Mouse (Mus musculus): ENCODE results near the gene 6430550D23Rik. TPM values are rescaled to one million over a fixed set of nuclear protein-coding genes. Genes with fewer than 3 reads are reported as not detected.

Gene 6430550D23Rik
- polyA plus RNA-seq, 1 experiment = 0.29 TPM

- Histone ChIP-seq H3K4me2 (ENCODE audit: low read depth) (no peak overlapping the region), H3K4me3 (no peak overlapping the region), H3K27me3 (ENCODE audit: control insufficient read depth, insufficient read depth, insufficient read length) (no peaks in the 10 kb centered on the region), H3K79me2 (ENCODE audit: control insufficient read depth, insufficient read depth) (no peaks in the 10 kb centered on the region), H3ac (ENCODE audit: control insufficient read depth, insufficient read length) (no peak overlapping the region), H3K36me3 (ENCODE audit: control insufficient read depth, insufficient read depth) (peaks cover 15% of the 10 kb centered on the region)
- no peak for TF ChIP-seq TCF12 (IDR thresholded peaks at IDR 0.05; ENCODE audit: insufficient read depth, poor library complexity, severe bottlenecking)
- TF ChIP-seq MYOD1 (IDR thresholded peaks at IDR 0.05; ENCODE audit: control insufficient read depth in 1 of 3, insufficient read length in 2 of 3, low read depth in 2 of 3) = no peak
- no peak for TF ChIP-seq REST (IDR thresholded peaks at IDR 0.05; ENCODE audit: insufficient read depth, insufficient read length)
- no peak for TF ChIP-seq MYOG (IDR thresholded peaks at IDR 0.05; ENCODE audit: control insufficient read depth in 1 of 3, insufficient read depth in 1 of 3, insufficient read length in 2 of 3, low read depth in 2 of 3)
- no peak for TF ChIP-seq SRF (IDR thresholded peaks at IDR 0.05; ENCODE audit: control insufficient read depth, insufficient read length, low read depth)
- no peak for TF ChIP-seq E2F4 (IDR thresholded peaks at IDR 0.05; ENCODE audit: insufficient read depth)
- no peak for TF ChIP-seq POLR2AphosphoS2 (IDR thresholded peaks at IDR 0.05; ENCODE audit: insufficient read length, low read depth)
- TF ChIP-seq CEBPB (IDR thresholded peaks at IDR 0.05; ENCODE audit: insufficient read depth, poor library complexity, severe bottlenecking) = no peak
- no peak for TF ChIP-seq POLR2A (IDR thresholded peaks at IDR 0.05; ENCODE audit: insufficient read length, low read depth)
These were observed 10.3 kb upstream of the 6430550D23Rik start for GRCm38 (mm10) chr2:156018106-156018505.

DNA sequence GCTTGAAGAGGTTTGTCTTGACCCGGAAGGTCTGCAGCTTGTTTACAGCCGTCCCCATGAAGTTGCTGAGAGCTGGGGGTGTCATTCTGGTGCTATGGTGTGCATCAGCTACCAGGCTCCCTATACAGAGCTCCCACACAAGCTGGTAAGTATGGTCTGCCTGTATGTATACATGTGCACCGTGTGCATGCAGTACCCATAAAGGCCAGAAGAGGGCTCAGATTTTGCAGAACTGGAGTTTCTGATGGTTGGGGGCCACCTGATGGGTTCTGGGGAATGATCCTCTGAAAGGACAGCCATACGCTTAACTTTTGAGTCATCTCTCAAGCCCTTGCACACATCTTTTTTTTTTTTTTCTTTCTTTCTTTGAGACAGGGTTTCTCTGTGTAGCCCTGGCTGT is 2.4 kb downstream of the 6430550D23Rik start:
- no peak overlapping the region for H3ac ChIP-seq (ENCODE audit: control insufficient read depth, insufficient read length)
- H3K79me2 ChIP-seq (ENCODE audit: control insufficient read depth, insufficient read depth) = peaks cover 9% of the 10 kb centered on the region
- no peaks in the 10 kb centered on the region for H3K27me3 ChIP-seq (ENCODE audit: control insufficient read depth, insufficient read depth, insufficient read length)
- no peak overlapping the region for H3K4me2 ChIP-seq (ENCODE audit: low read depth)
- H3K4me3 ChIP-seq = no peak overlapping the region
- peaks cover 3% of the 10 kb centered on the region for H3K36me3 ChIP-seq (ENCODE audit: control insufficient read depth, insufficient read depth)
- TF ChIP-seq MYOG (IDR thresholded peaks at IDR 0.05; ENCODE audit: control insufficient read depth in 1 of 3, insufficient read depth in 1 of 3, insufficient read length in 2 of 3, low read depth in 2 of 3) (no peak), TCF3 (IDR thresholded peaks at IDR 0.05; ENCODE audit: insufficient read length, low read depth) (no peak), POLR2AphosphoS2 (IDR thresholded peaks at IDR 0.05; ENCODE audit: insufficient read length, low read depth) (no peak), E2F4 (IDR thresholded peaks at IDR 0.05; ENCODE audit: insufficient read depth) (no peak), POLR2A (IDR thresholded peaks at IDR 0.05; ENCODE audit: insufficient read length, low read depth) (no peak), TCF12 (IDR thresholded peaks at IDR 0.05; ENCODE audit: insufficient read depth, poor library complexity, severe bottlenecking) (no peak), CEBPB (IDR thresholded peaks at IDR 0.05; ENCODE audit: insufficient read depth, poor library complexity, severe bottlenecking) (no peak), MYOD1 (IDR thresholded peaks at IDR 0.05; ENCODE audit: control insufficient read depth in 1 of 3, insufficient read length in 2 of 3, low read depth in 2 of 3) (no peak), SRF (IDR thresholded peaks at IDR 0.05; ENCODE audit: control insufficient read depth, insufficient read length, low read depth) (no peak), REST (IDR thresholded peaks at IDR 0.05; ENCODE audit: insufficient read depth, insufficient read length) (no peak), USF1 (IDR thresholded peaks at IDR 0.05; ENCODE audit: low read depth) (no peak), MAX (IDR thresholded peaks at IDR 0.05; ENCODE audit: low read depth) (no peak)

DNA sequence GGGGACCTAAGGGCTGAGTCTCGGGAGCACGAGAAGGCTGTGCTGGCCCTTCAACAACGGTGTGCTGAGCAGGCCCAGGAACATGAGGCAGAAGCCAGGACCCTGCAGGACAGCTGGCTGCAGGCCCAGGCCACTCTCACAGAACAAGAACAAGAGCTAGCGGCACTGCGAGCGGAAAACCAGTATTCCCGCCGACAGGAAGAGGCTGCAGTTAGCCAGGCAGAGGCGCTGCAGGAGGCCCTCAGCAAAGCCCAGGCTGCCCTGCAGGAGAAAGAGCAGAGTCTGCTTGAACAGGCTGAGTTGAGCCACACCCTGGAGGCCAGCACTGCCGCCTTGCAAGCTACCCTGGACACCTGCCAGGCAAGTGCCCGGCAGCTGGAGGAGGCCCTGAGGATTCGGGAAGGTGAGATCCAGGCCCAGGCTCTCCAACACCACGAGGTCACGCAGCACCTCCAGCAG is 15.9 kb downstream of the 6430550D23Rik start:
- Histone ChIP-seq H3K27me3 (ENCODE audit: control insufficient read depth, insufficient read depth, insufficient read length) (no peaks in the 10 kb centered on the region), H3K79me2 (ENCODE audit: control insufficient read depth, insufficient read depth) (no peaks in the 10 kb centered on the region), H3K4me3 (no peak overlapping the region), H3K4me2 (ENCODE audit: low read depth) (no peak overlapping the region), H3ac (ENCODE audit: control insufficient read depth, insufficient read length) (no peak overlapping the region), H3K36me3 (ENCODE audit: control insufficient read depth, insufficient read depth) (no peaks in the 10 kb centered on the region)
- TF ChIP-seq REST (IDR thresholded peaks at IDR 0.05; ENCODE audit: insufficient read depth, insufficient read length) (no peak), POLR2AphosphoS2 (IDR thresholded peaks at IDR 0.05; ENCODE audit: insufficient read length, low read depth) (no peak), MYOG (IDR thresholded peaks at IDR 0.05; ENCODE audit: control insufficient read depth in 1 of 3, insufficient read depth in 1 of 3, insufficient read length in 2 of 3, low read depth in 2 of 3) (peak in 1 of 3 experiments; percentile 28)

GRCm38 (mm10) chr2:155991151-155991550 is 16.6 kb downstream of the 6430550D23Rik start:
- Histone ChIP-seq H3K4me3 (no peak overlapping the region), H3ac (ENCODE audit: control insufficient read depth, insufficient read length) (no peak overlapping the region), H3K79me2 (ENCODE audit: control insufficient read depth, insufficient read depth) (no peaks in the 10 kb centered on the region), H3K4me2 (ENCODE audit: low read depth) (no peak overlapping the region), H3K27me3 (ENCODE audit: control insufficient read depth, insufficient read depth, insufficient read length) (no peaks in the 10 kb centered on the region), H3K36me3 (ENCODE audit: control insufficient read depth, insufficient read depth) (no peaks in the 10 kb centered on the region)
- TF ChIP-seq MAX (IDR thresholded peaks at IDR 0.05; ENCODE audit: low read depth) (no peak), POLR2A (IDR thresholded peaks at IDR 0.05; ENCODE audit: insufficient read length, low read depth) (no peak), MYOG (IDR thresholded peaks at IDR 0.05; ENCODE audit: control insufficient read depth in 1 of 3, insufficient read depth in 1 of 3, insufficient read length in 2 of 3, low read depth in 2 of 3) (no peak), SRF (IDR thresholded peaks at IDR 0.05; ENCODE audit: control insufficient read depth, insufficient read length, low read depth) (no peak), TCF12 (IDR thresholded peaks at IDR 0.05; ENCODE audit: insufficient read depth, poor library complexity, severe bottlenecking) (no peak), E2F4 (IDR thresholded peaks at IDR 0.05; ENCODE audit: insufficient read depth) (no peak)

DNA sequence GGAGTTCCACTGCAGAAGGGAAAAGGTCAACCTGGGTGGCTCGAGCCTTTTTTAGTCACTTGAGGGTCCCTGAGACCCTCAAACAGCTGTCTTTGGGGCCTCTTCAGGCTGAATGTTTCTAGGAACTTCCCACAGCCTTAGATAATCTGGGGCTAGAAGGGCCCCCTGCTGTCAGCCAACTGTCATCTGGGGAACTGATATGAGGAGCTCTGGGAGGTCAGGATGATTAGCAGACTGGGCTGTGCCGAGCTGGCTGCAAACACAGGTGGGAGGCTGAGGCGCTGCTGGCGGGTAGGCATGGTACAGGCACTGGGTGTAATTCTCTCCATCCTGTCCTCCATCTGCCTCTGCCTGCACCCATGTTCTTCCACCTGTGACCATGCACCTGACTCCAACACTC is 18.7 kb downstream of the 6430550D23Rik start:
- Histone ChIP-seq H3K4me3 (no peak overlapping the region), H3K79me2 (ENCODE audit: control insufficient read depth, insufficient read depth) (no peaks in the 10 kb centered on the region), H3K36me3 (ENCODE audit: control insufficient read depth, insufficient read depth) (no peaks in the 10 kb centered on the region), H3K4me2 (ENCODE audit: low read depth) (no peak overlapping the region), H3K27me3 (ENCODE audit: control insufficient read depth, insufficient read depth, insufficient read length) (no peaks in the 10 kb centered on the region), H3ac (ENCODE audit: control insufficient read depth, insufficient read length) (no peak overlapping the region)
- TF ChIP-seq REST (IDR thresholded peaks at IDR 0.05; ENCODE audit: insufficient read depth, insufficient read length) = no peak
- TF ChIP-seq USF1 (IDR thresholded peaks at IDR 0.05; ENCODE audit: low read depth) = no peak
- no peak for TF ChIP-seq MYOD1 (IDR thresholded peaks at IDR 0.05; ENCODE audit: control insufficient read depth in 1 of 3, insufficient read length in 2 of 3, low read depth in 2 of 3)
- no peak for TF ChIP-seq POLR2AphosphoS2 (IDR thresholded peaks at IDR 0.05; ENCODE audit: insufficient read length, low read depth)
- no peak for TF ChIP-seq TCF12 (IDR thresholded peaks at IDR 0.05; ENCODE audit: insufficient read depth, poor library complexity, severe bottlenecking)
- no peak for TF ChIP-seq POLR2A (IDR thresholded peaks at IDR 0.05; ENCODE audit: insufficient read length, low read depth)
- TF ChIP-seq TCF3 (IDR thresholded peaks at IDR 0.05; ENCODE audit: insufficient read length, low read depth) = no peak
